Mouse (Mus musculus) urinary bladder, postnatal 25 days (tissue): ENCODE measurements around the gene Clstn3.
"Not testable (repeated sequence)": the region's sequence is repeated elsewhere in the genome, so short reads cannot be mapped to it uniquely, and the experiment has no call there.

Experiments
- DNase-seq: peaks from one replicate; pipeline ENCODE4 v3.0.0; 2022; ENCODE audit warnings: low spot score

Gene Clstn3

GRCm38 (mm10) chr6:124464305-124465271 is at the start of gene Clstn3:
Gene Clstn3, minus strand, starts transcription at chr6:124464794.
- DNase-seq = peak; percentile 48

- peak; percentile 56 for DNase-seq
Observed at GRCm38 (mm10) chr6:124512355-124512836, 47.8 kb upstream of the Clstn3 start, which contains the start of gene C1ra. Gene C1ra, plus strand, starts transcription at chr6:124512405.

GRCm38 (mm10) chr6:124511936-124512335 is 47.3 kb upstream of the Clstn3 start:
- DNase-seq = no peak

- not testable (repeated sequence) for DNase-seq
Observed at GRCm38 (mm10) chr6:124509192-124509591, 44.6 kb upstream of the Clstn3 start.

DNA sequence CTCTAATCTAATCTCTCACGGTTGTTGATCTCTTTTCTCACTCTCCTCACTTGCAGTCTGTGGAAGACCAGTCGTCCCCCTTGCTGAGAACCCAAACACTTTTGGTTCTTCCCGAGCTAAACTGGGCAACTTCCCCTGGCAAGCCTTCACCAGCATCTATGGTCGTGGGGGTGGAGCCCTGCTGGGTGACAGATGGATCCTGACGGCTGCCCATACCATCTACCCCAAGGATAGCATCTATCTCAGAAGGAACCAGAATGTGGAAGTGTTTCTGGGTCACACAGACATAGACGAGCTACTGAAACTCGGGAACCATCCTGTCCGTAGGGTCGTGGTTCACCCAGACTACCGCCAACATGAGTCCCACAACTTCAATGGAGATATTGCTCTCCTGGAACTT is 43.7 kb upstream of the Clstn3 start:
- DNase-seq = no peak

- no peak for DNase-seq
Observed at GRCm38 (mm10) chr6:124506991-124507390, 42.4 kb upstream of the Clstn3 start.

GRCm38 (mm10) chr6:124505028-124505427 is 40.4 kb upstream of the Clstn3 start:
- no peak for DNase-seq

DNA sequence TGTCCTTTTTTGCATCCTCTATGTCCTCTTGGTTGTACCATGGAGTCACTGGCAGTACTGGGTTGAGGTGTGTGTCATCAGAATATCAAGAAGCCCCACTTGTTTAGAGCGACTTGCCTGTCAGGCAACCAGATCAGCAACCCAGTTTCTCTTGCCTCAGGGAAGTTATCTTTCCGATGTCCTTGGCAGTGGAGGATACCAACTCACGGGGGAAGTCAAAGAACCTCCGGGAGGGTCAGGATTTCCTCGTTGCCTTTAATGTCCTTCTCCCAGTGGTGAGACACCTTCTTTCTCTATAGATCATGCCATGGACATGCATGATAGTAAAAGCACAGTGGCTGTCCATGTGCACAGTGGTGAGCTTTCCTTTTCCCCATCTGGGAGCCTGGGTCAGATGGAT is 37.4 kb upstream of the Clstn3 start:
- no peak for DNase-seq

DNA sequence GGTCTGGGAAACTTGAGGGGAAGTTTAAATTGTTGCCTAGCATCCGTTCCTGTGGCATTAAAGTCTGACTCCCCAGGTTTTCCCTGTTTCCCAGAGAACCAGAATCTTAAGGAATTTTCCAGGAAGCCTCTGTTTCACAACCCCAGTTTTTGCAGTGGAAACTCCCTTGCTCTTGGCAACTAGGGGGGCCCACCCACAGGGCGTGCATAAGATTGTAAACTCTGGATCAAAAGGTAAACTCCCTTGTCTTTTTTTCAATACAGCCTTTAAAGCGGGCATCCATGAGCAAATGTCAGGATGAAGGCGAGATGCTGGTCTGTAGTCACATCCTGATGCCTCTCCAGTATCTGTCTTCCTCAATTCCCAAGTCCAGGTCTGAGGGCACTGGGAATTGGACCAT is 36.9 kb upstream of the Clstn3 start:
- no peak for DNase-seq

- no peak for DNase-seq
Observed at GRCm38 (mm10) chr6:124499914-124500566, 35.4 kb upstream of the Clstn3 start.

GRCm38 (mm10) chr6:124496054-124496453 is 31.5 kb upstream of the Clstn3 start:
- DNase-seq = no peak

DNA sequence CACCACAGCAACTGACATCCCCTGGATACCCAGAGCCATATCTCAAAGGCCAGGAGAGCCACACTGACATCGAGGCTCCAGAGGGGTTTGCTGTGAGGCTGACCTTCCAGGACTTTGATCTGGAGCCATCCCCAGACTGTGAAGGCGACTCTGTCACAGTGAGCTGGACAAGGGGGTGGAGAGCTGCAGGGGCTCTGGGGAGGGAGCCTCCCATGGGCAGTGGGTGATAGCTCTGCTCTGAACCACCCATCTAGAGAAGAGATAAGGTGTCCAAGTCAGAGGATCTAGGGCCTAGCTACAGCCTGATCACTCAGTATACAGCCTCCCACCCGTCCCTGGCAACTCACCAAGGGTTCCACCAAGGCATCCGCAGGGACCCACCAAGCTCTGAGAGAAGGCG is 29.3 kb upstream of the Clstn3 start:
- no peak for DNase-seq

- DNase-seq = peak; percentile 70
Observed at GRCm38 (mm10) chr6:124492842-124493561, 28.4 kb upstream of the Clstn3 start, which contains the start of gene C1rl. Gene C1rl, plus strand, starts transcription at chr6:124493113.

DNA sequence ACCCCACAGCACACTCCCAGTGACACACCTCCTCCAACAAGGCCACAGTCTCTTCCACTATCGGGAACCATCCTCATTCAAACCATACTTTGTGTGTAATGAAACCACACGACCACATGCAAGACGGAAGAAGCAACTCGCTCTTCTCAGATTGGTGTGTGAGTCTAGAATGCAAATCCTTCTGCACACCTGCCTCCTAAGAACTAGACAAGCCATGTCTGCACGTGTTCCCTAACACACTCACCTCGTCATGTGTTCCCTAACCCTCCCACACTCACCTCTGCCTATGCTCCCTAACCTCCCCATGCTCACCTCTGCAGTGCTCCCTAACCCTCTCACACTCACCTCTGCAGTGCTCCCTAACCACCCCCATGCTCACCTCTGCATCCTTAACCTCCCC is 26.8 kb upstream of the Clstn3 start:
- DNase-seq = no peak

DNA sequence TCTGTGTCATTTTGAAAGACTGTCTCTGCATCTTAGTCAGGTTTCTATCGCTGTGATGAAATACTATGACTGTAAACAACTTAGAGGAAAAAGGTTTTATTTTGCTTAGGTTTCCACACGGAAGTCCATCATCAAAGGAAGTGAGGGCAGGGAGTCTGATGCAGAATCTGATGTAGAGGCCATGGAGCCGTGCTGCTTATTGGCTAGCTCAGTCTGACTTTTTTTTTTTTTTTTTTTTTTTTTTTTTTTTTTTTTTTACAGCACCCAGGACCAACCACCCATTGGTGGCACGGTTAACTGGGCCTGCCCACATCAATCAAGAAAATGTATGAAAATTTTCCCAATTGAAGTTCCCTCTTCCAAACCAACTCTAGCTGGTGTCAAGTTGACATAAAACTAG is 24.4 kb upstream of the Clstn3 start:
- DNase-seq = no peak

DNA sequence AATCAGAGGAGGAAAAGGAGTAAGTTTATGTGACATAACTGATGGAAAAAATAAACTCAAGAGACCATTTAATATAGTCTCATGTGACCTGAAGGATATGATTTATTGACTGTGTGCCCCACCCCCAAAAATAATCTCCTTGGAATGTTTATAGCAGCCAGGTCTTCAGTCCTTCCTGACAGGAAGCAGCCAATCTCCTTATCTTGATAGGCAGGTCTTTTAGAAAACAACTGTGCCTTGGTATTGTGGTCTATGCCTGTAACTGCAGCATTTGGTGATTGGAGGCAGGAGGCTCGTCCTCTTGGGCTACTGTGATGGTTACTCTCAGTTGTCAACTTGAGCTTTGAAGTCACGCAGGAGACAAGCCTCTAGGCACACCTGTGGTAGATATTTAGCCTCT is 22.9 kb upstream of the Clstn3 start:
- no peak for DNase-seq

- no peak for DNase-seq
Observed at GRCm38 (mm10) chr6:124485414-124486144, 21.0 kb upstream of the Clstn3 start.

GRCm38 (mm10) chr6:124484851-124485250 is 20.3 kb upstream of the Clstn3 start:
- no peak for DNase-seq

GRCm38 (mm10) chr6:124483831-124484230 is 19.2 kb upstream of the Clstn3 start:
- DNase-seq = not testable (repeated sequence)

DNA sequence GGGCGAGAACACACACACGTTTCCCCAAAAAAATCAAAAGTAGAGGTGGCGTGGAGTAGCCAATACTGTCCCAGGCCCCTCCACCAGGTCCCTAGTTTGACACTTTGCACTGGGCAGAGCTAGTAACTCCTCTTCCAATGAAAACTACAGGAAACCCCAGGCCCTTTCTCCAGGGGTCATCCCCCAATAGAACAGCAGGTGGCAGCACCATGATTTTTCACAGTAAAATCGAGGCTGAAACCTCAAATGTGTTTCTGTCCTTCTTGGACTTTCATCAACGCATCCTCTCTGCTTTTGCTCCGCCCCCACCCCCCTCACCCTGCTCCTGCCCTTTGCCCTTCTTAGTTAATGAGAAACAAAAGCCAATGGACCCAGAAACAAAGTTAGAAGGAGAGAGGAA is 17.0 kb upstream of the Clstn3 start:
- peak; percentile 61 for DNase-seq

DNA sequence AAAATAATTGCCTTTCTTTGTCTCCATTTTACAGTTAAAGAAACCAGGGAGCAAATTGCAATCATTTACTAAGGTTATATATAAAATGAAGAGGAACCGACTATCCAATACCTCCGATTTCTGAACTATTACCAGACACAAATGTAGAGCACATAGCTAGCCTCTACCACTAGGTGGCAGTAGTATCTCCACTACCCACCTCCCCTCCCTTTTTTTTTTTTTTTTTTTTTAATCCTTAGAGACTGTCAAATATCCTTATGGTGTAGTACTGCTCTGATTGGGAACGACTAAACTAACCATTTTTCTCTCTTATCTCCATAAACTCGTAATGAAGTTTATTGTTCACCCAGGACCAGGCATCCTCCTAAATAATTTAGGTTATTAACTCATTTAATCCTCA is 15.7 kb upstream of the Clstn3 start:
- no peak for DNase-seq

DNA sequence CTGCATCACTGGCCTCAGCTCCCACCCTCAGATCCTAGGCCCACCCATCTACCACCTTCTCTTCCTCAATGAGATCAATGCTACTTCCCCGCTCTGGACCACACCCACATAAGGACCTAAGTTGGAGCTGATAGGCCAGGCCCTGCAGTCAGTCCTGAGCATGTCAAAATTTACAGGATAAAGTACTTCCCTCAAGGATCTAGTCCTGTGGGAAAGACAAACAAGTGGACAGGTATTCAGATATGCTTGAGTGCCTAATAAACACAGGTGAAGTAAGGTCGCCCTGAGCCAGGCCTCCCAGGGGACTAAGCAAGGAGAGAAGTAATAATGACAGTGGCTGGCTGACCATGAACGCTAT is 15.0 kb upstream of the Clstn3 start:
- DNase-seq = no peak
